Mouse (Mus musculus) bone marrow macrophage, adult 2 months (primary cell): Measurements from ENCODE around the gene Nat8l.

Experiments
- CTCF ChIP-seq: IDR thresholded peaks from 2 replicates; pipeline ENCODE4 v1.5.1; 2012; ENCODE audit warnings: low read depth, mild to moderate bottlenecking, low read length, moderate library complexity
- POLR2A ChIP-seq: IDR thresholded peaks from 2 replicates; pipeline ENCODE4 v1.6.1; 2012; ENCODE audit warnings: mild to moderate bottlenecking, low read depth, low read length, borderline replicate concordance

- TF ChIP-seq CTCF = no peak
- TF ChIP-seq POLR2A = no peak
These were observed 1.4 kb downstream of the Nat8l start for GRCm38 (mm10) chr5:33997051-33997741.
